Mouse (Mus musculus) forebrain, embryonic 10.5 days (tissue): ENCODE results near the gene Atp5g3. TPM values are rescaled to one million over a fixed set of nuclear protein-coding genes. Genes with fewer than 3 reads are reported as not detected.

Source experiments
- DNase-seq: peaks from one replicate; pipeline ENCODE4 v3.0.0-alpha.2; 2017; ENCODE audit warnings: low spot score; ENCODE audit errors: extremely low spot score
- H3K27ac ChIP-seq: fragments of 300-500 bp; sonication (generic); 2 replicates; pipeline ENCODE4 v1.5.1; 2016; ENCODE audit warnings: mild to moderate bottlenecking
- H3K27me3 ChIP-seq: fragments of 300-500 bp; sonication (generic); 2 replicates; pipeline ENCODE4 v1.6.1; 2016; ENCODE audit warnings: mild to moderate bottlenecking; ENCODE audit not compliant: poor library complexity, severe bottlenecking
- H3K36me3 ChIP-seq: fragments of 300-500 bp; sonication (generic); replicated peaks from 2 replicates; pipeline ENCODE4 v1.6.1; 2016; ENCODE audit warnings: mild to moderate bottlenecking, moderate library complexity
- H3K4me1 ChIP-seq: fragments of 300-500 bp; sonication (generic); 2 replicates; pipeline ENCODE4 v1.6.1; 2016
- H3K4me3 ChIP-seq: fragments of 300-500 bp; sonication (generic); 2 replicates; pipeline ENCODE4 v1.5.1; 2016; ENCODE audit warnings: mild to moderate bottlenecking, moderate library complexity
- H3K9me3 ChIP-seq: fragments of 300-500 bp; sonication (generic); 2 replicates; pipeline ENCODE4 v1.6.1; 2016; ENCODE audit warnings: mild to moderate bottlenecking, moderate library complexity
- WGBS: fragments of 180-500 bp; shearing (Covaris S2); methylation state at CpG from one replicate; pipeline ENCODE4 v1.1.7; 2016; 5-methylcytosine and 5-hydroxymethylcytosine counted together
- polyA plus RNA-seq: library from polyadenylated mRNA; unstranded; fragments of >200 nt; fragmentation: Nextera tagmentation; extraction: Ambion mirVana; gene quantifications from 2 replicates; pipeline ENCODE4 v1.2.1, GENCODE M21; 2016

Gene Atp5g3
- polyA plus RNA-seq, 1 experiment from 2014 or later = 837 TPM

- Histone ChIP-seq H3K27ac (peak overlapping the region; percentile 97), H3K4me3 (peak overlapping the region; percentile 97), H3K4me1 (peaks cover 17% of the 10 kb centered on the region), H3K36me3 (peaks cover 23% of the 10 kb centered on the region), H3K9me3 (no peaks in the 10 kb centered on the region), H3K27me3 (no peaks in the 10 kb centered on the region)
- DNase-seq = no peak
- under 1% methylated on average over 52 of the region's 54 CpGs for WGBS
Observed at GRCm38 (mm10) chr2:73891701-73892463, 19.2 kb downstream of the Atp5g3 start.

- Histone ChIP-seq H3K4me3 (no peak overlapping the region), H3K27me3 (no peaks in the 10 kb centered on the region), H3K9me3 (no peaks in the 10 kb centered on the region), H3K36me3 (peaks cover 31% of the 10 kb centered on the region), H3K27ac (no peak overlapping the region), H3K4me1 (peaks cover 2% of the 10 kb centered on the region)
- no peak for DNase-seq
- 85% methylated on average over 2 of the region's 2 CpGs for WGBS
Observed at GRCm38 (mm10) chr2:73885997-73886396, 25.1 kb downstream of the Atp5g3 start.

- Histone ChIP-seq H3K27ac (no peak overlapping the region), H3K9me3 (no peaks in the 10 kb centered on the region), H3K4me3 (no peak overlapping the region), H3K27me3 (no peaks in the 10 kb centered on the region), H3K4me1 (no peaks in the 10 kb centered on the region), H3K36me3 (peaks cover 46% of the 10 kb centered on the region)
- 94% methylated on average over 2 of the region's 2 CpGs for WGBS
- no peak for DNase-seq
Observed at GRCm38 (mm10) chr2:73877891-73878290, 33.2 kb downstream of the Atp5g3 start.

GRCm38 (mm10) chr2:73867764-73868487, 43.2 kb downstream of the Atp5g3 start:
- Histone ChIP-seq H3K27me3 (no peaks in the 10 kb centered on the region), H3K4me3 (no peak overlapping the region), H3K9me3 (no peaks in the 10 kb centered on the region), H3K27ac (no peak overlapping the region), H3K4me1 (no peaks in the 10 kb centered on the region), H3K36me3 (peaks cover 56% of the 10 kb centered on the region)
- no peak for DNase-seq
- WGBS = 82% methylated on average over 16 of the region's 16 CpGs

- H3K4me1 ChIP-seq = no peaks in the 10 kb centered on the region
- no peaks in the 10 kb centered on the region for H3K9me3 ChIP-seq
- H3K36me3 ChIP-seq = peaks cover 23% of the 10 kb centered on the region
- no peak for DNase-seq
- H3K27ac ChIP-seq = no peak overlapping the region
- no peaks in the 10 kb centered on the region for H3K27me3 ChIP-seq
- no peak overlapping the region for H3K4me3 ChIP-seq
- WGBS = 92% methylated on average over 4 of the region's 4 CpGs
Observed at GRCm38 (mm10) chr2:73860046-73860624, 51.0 kb downstream of the Atp5g3 start.

Other genes with a start within 250 kb of the Atp5g3 start
- 31.2 and 34.7 TPM in 2 replicates for gene Chn1, start 136.0 kb downstream of the Atp5g3 start, polyA plus RNA-seq
- gene Atf2, start 18.7 kb downstream of the Atp5g3 start, polyA plus RNA-seq = 81.3 and 84.1 TPM in 2 replicates